Mouse (Mus musculus) hindbrain, embryonic 10.5 days (tissue): ENCODE data around the gene Sirt4. TPM values are rescaled to one million over a fixed set of nuclear protein-coding genes. Genes with fewer than 3 reads are reported as not detected.

Experiments used
- DNase-seq: peaks from one replicate; pipeline ENCODE4 v3.0.0-alpha.2; 2017; ENCODE audit warnings: low spot score
- H3K27ac ChIP-seq: fragments of 300-500 bp; sonication (generic); 2 replicates; pipeline ENCODE4 v1.5.1; 2016; ENCODE audit warnings: mild to moderate bottlenecking, moderate library complexity
- H3K27me3 ChIP-seq: fragments of 300-500 bp; sonication (generic); 2 replicates; pipeline ENCODE4 v1.6.1; 2016; ENCODE audit warnings: mild to moderate bottlenecking; ENCODE audit not compliant: poor library complexity, insufficient read depth, severe bottlenecking
- H3K36me3 ChIP-seq: fragments of 300-500 bp; sonication (generic); 2 replicates; pipeline ENCODE4 v1.6.1; 2016; ENCODE audit warnings: mild to moderate bottlenecking, moderate library complexity
- H3K4me1 ChIP-seq: fragments of 300-500 bp; sonication (generic); replicated peaks from 2 replicates; pipeline ENCODE4 v1.6.1; 2016; ENCODE audit warnings: mild to moderate bottlenecking
- H3K4me3 ChIP-seq: fragments of 300-500 bp; sonication (generic); 2 replicates; pipeline ENCODE4 v1.5.1; 2016; ENCODE audit warnings: mild to moderate bottlenecking, moderate library complexity
- H3K9me3 ChIP-seq: fragments of 300-500 bp; sonication (generic); 2 replicates; pipeline ENCODE4 v1.6.1; 2016; ENCODE audit warnings: mild to moderate bottlenecking, moderate library complexity
- WGBS: fragments of 180-500 bp; shearing (Covaris S2); methylation state at CpG from one replicate; pipeline ENCODE4 v1.1.7; 2016; 5-methylcytosine and 5-hydroxymethylcytosine counted together
- polyA plus RNA-seq: library from polyadenylated mRNA; unstranded; fragments of >200 nt; fragmentation: Nextera tagmentation; extraction: Ambion mirVana; gene quantifications from 2 replicates; pipeline ENCODE4 v1.2.1, GENCODE M21; 2016

Gene Sirt4
- polyA plus RNA-seq, 1 experiment from 2014 or later, result 17.2 TPM

GRCm38 (mm10) chr5:115485489-115486205, 1.1 kb upstream of the Sirt4 start:
- 87% methylated on average over 18 of the region's 18 CpGs for WGBS
- DNase-seq, result no peak
- Histone ChIP-seq H3K4me1 (peaks cover 42% of the 10 kb centered on the region), H3K9me3 (no peaks in the 10 kb centered on the region), H3K27ac (no peak overlapping the region), H3K4me3 (no peak overlapping the region), H3K36me3 (no peaks in the 10 kb centered on the region), H3K27me3 (peaks cover 29% of the 10 kb centered on the region)

- Histone ChIP-seq H3K4me1 (peaks cover 47% of the 10 kb centered on the region), H3K4me3 (peak overlapping the region; percentile 55), H3K27ac (no peak overlapping the region; the same call in 1 of the 2 replicates), H3K36me3 (no peaks in the 10 kb centered on the region), H3K9me3 (no peaks in the 10 kb centered on the region), H3K27me3 (peaks cover 35% of the 10 kb centered on the region)
- WGBS, result 66% methylated on average over 5 of the region's 5 CpGs
- no peak for DNase-seq
Measured at GRCm38 (mm10) chr5:115484996-115485395, 471 bp upstream of the Sirt4 start.

- no peaks in the 10 kb centered on the region for H3K36me3 ChIP-seq
- H3K4me1 ChIP-seq, result peaks cover 37% of the 10 kb centered on the region
- 20% methylated on average over 6 of the region's 6 CpGs for WGBS
- peak overlapping the region; percentile 36 for H3K4me3 ChIP-seq
- no peak overlapping the region for H3K27ac ChIP-seq
- peaks cover 45% of the 10 kb centered on the region for H3K27me3 ChIP-seq
- H3K9me3 ChIP-seq, result no peaks in the 10 kb centered on the region
- DNase-seq, result no peak
Measured at GRCm38 (mm10) chr5:115483385-115483784, 1.1 kb downstream of the Sirt4 start.

- Histone ChIP-seq H3K9me3 (no peaks in the 10 kb centered on the region), H3K27me3 (peaks cover 45% of the 10 kb centered on the region), H3K4me1 (peaks cover 37% of the 10 kb centered on the region), H3K36me3 (0 out of 2 replicates have a peak, but pooled peaks cover under 1% of the 10 kb centered on the region), H3K4me3 (peak overlapping the region; percentile 36), H3K27ac (0 out of 2 replicates have a peak overlapping the region, but pooled peaks have one; percentile 56)
- 15% methylated on average over 38 of the region's 38 CpGs for WGBS
- no peak for DNase-seq
Measured at GRCm38 (mm10) chr5:115482390-115483265, 1.9 kb downstream of the Sirt4 start.

- no peak for DNase-seq
- Histone ChIP-seq H3K36me3 (0 out of 2 replicates have a peak, but pooled peaks cover 3% of the 10 kb centered on the region), H3K4me3 (peak overlapping the region; percentile 38), H3K27ac (no peak overlapping the region), H3K9me3 (no peaks in the 10 kb centered on the region), H3K27me3 (peaks cover 45% of the 10 kb centered on the region), H3K4me1 (peaks cover 51% of the 10 kb centered on the region)
- WGBS, result 12% methylated on average over 27 of the region's 27 CpGs
Measured at GRCm38 (mm10) chr5:115480101-115480500, 4.4 kb downstream of the Sirt4 start.

- H3K4me1 ChIP-seq, result peaks cover 46% of the 10 kb centered on the region
- H3K27ac ChIP-seq, result no peak overlapping the region
- DNase-seq, result no peak
- 0 out of 2 replicates have a peak, but pooled peaks cover 3% of the 10 kb centered on the region for H3K36me3 ChIP-seq
- 28% methylated on average over 15 of the region's 15 CpGs for WGBS
- H3K9me3 ChIP-seq, result no peaks in the 10 kb centered on the region
- 0 out of 2 replicates have a peak overlapping the region, but pooled peaks have one; percentile 38 for H3K4me3 ChIP-seq
- peaks cover 50% of the 10 kb centered on the region for H3K27me3 ChIP-seq
Measured at GRCm38 (mm10) chr5:115479561-115479960, 5.0 kb downstream of the Sirt4 start.

GRCm38 (mm10) chr5:115476107-115476727, 8.3 kb downstream of the Sirt4 start:
- no peak for DNase-seq
- Histone ChIP-seq H3K36me3 (0 out of 2 replicates have a peak, but pooled peaks cover 3% of the 10 kb centered on the region), H3K9me3 (no peaks in the 10 kb centered on the region), H3K27me3 (peaks cover 31% of the 10 kb centered on the region), H3K4me3 (peak overlapping the region; percentile 50), H3K4me1 (peaks cover 20% of the 10 kb centered on the region), H3K27ac (peak overlapping the region; percentile 72)
- WGBS, result 36% methylated on average over 12 of the region's 12 CpGs

GRCm38 (mm10) chr5:115475337-115476106, 9.0 kb downstream of the Sirt4 start:
- peak overlapping the region; percentile 72 for H3K27ac ChIP-seq

GRCm38 (mm10) chr5:115474174-115474828, 10.2 kb downstream of the Sirt4 start:
- H3K4me3 ChIP-seq, result no peak overlapping the region
- H3K9me3 ChIP-seq, result no peaks in the 10 kb centered on the region
- 0 out of 2 replicates have a peak, but pooled peaks cover 3% of the 10 kb centered on the region for H3K36me3 ChIP-seq
- no peak overlapping the region for H3K27ac ChIP-seq
- H3K27me3 ChIP-seq, result peaks cover 12% of the 10 kb centered on the region
- DNase-seq, result no peak
- peaks cover 21% of the 10 kb centered on the region for H3K4me1 ChIP-seq
- WGBS, result 76% methylated on average over 22 of the region's 22 CpGs

More at GRCm38 (mm10) chr5:115475337-115476106, 9.0 kb downstream of the Sirt4 start:
- Histone ChIP-seq H3K9me3 (no peaks in the 10 kb centered on the region), H3K4me3 (peak overlapping the region; percentile 50), H3K27me3 (peaks cover 24% of the 10 kb centered on the region), H3K36me3 (0 out of 2 replicates have a peak, but pooled peaks cover 3% of the 10 kb centered on the region), H3K4me1 (peaks cover 27% of the 10 kb centered on the region)
- 11% methylated on average over 22 of the region's 22 CpGs for WGBS
- peak; percentile 66 for DNase-seq

GRCm38 (mm10) chr5:115473191-115473590, 11.3 kb downstream of the Sirt4 start:
- WGBS, result 78% methylated on average over 10 of the region's 10 CpGs
- Histone ChIP-seq H3K36me3 (0 out of 2 replicates have a peak, but pooled peaks cover 3% of the 10 kb centered on the region), H3K4me3 (no peak overlapping the region), H3K9me3 (no peaks in the 10 kb centered on the region), H3K27me3 (peaks cover 9% of the 10 kb centered on the region), H3K4me1 (peaks cover 21% of the 10 kb centered on the region), H3K27ac (no peak overlapping the region)
- no peak for DNase-seq

- H3K36me3 ChIP-seq, result no peaks in the 10 kb centered on the region
- no peak overlapping the region for H3K4me3 ChIP-seq
- H3K4me1 ChIP-seq, result peaks cover 16% of the 10 kb centered on the region
- no peak overlapping the region for H3K27ac ChIP-seq
- H3K9me3 ChIP-seq, result no peaks in the 10 kb centered on the region
- H3K27me3 ChIP-seq, result peaks cover 9% of the 10 kb centered on the region
- peak; percentile 65 for DNase-seq
- WGBS, result 38% methylated on average over 20 of the region's 20 CpGs
Measured at GRCm38 (mm10) chr5:115470766-115471531, 13.6 kb downstream of the Sirt4 start.
